Mouse (Mus musculus) embryonic facial prominence, embryonic 13.5 days (tissue): Measurements from ENCODE around the gene Prpf6. TPM values are rescaled to one million over a fixed set of nuclear protein-coding genes. Genes with fewer than 3 reads are reported as not detected.
A peak's percentile ranks its signal among the peaks of the same experiment; 100 is the strongest.

Source experiments
- ATAC-seq: fragments of 200-750 bp; cut with Nextera tagmentation; 2 replicates; pipeline ENCODE4 v1.8.0; 2017; ENCODE audit warnings: low read depth; ENCODE audit not compliant: insufficient number of reproducible peaks, insufficient read depth, low FRiP score, low TSS enrichment
- H3K27ac ChIP-seq: fragments of 300-500 bp; sonication (generic); 2 replicates; pipeline ENCODE4 v1.5.1; 2015; ENCODE audit warnings: moderate library complexity, mild to moderate bottlenecking, inconsistent platforms
- H3K27me3 ChIP-seq: fragments of 300-500 bp; sonication (generic); 2 replicates; pipeline ENCODE4 v1.6.1; 2015; ENCODE audit warnings: mild to moderate bottlenecking, inconsistent platforms
- H3K36me3 ChIP-seq: fragments of 300-500 bp; sonication (generic); 2 replicates; pipeline ENCODE4 v1.6.1; 2015; ENCODE audit warnings: mild to moderate bottlenecking, inconsistent platforms
- H3K4me1 ChIP-seq: fragments of 300-500 bp; sonication (generic); 2 replicates; pipeline ENCODE4 v1.6.1; 2015; ENCODE audit warnings: inconsistent platforms
- H3K4me2 ChIP-seq: fragments of 300-500 bp; sonication (generic); 2 replicates; pipeline ENCODE4 v1.6.1; 2015; ENCODE audit warnings: moderate library complexity, mild to moderate bottlenecking, inconsistent platforms
- H3K4me3 ChIP-seq: fragments of 300-500 bp; sonication (generic); 2 replicates; pipeline ENCODE4 v1.5.1; 2015; ENCODE audit warnings: mild to moderate bottlenecking, inconsistent platforms
- H3K9ac ChIP-seq: fragments of 300-500 bp; sonication (generic); 2 replicates; pipeline ENCODE4 v1.6.1; 2015; ENCODE audit warnings: mild to moderate bottlenecking, inconsistent platforms
- H3K9me3 ChIP-seq: fragments of 300-500 bp; sonication (generic); 2 replicates; pipeline ENCODE4 v1.6.1; 2016; ENCODE audit warnings: inconsistent platforms
- WGBS: fragments of 180-500 bp; shearing (Covaris S2); methylation state at CpG from one replicate; pipeline ENCODE4 v1.1.7; 2015; ENCODE audit warnings: mixed read lengths; 5-methylcytosine and 5-hydroxymethylcytosine counted together
- microRNA-seq: library from miRNA; unstranded; fragments of <30 nt; microRNA quantifications from one replicate; pipeline ENCODE4, GENCODE M21; 2016
- polyA plus RNA-seq: library from polyadenylated mRNA; unstranded; fragments of >200 nt; fragmentation: Nextera tagmentation; extraction: Ambion mirVana; gene quantifications from 2 replicates; pipeline ENCODE4 v1.2.1, GENCODE M21; 2015

Gene Prpf6
- polyA plus RNA-seq, 1 experiment from 2014 or later = 64.0 TPM

GRCm38 (mm10) chr2:181694581-181694980, 102.9 kb downstream of the Prpf6 start:
- H3K4me2 ChIP-seq = peak overlapping the region; percentile 91
- H3K9me3 ChIP-seq = no peaks in the 10 kb centered on the region
- no peak overlapping the region for H3K27ac ChIP-seq
- H3K9ac ChIP-seq = peak overlapping the region; percentile 86; the same call in 1 of the 2 replicates
- ATAC-seq = no peak
- 94% methylated on average over 3 of the region's 3 CpGs for WGBS
- peaks cover 9% of the 10 kb centered on the region for H3K36me3 ChIP-seq
- H3K4me3 ChIP-seq = peak overlapping the region; percentile 73
- H3K27me3 ChIP-seq = no peaks in the 10 kb centered on the region; the same call in 1 of the 2 replicates
- H3K4me1 ChIP-seq = peaks cover 28% of the 10 kb centered on the region

- Histone ChIP-seq H3K4me3 (no peak overlapping the region), H3K36me3 (peaks cover 6% of the 10 kb centered on the region; the same call in 1 of the 2 replicates), H3K4me1 (peaks cover 28% of the 10 kb centered on the region), H3K9ac (no peak overlapping the region), H3K27me3 (no peaks in the 10 kb centered on the region; the same call in 1 of the 2 replicates), H3K9me3 (no peaks in the 10 kb centered on the region), H3K27ac (no peak overlapping the region), H3K4me2 (no peak overlapping the region)
- 70% methylated on average over 1 of the region's 1 CpGs for WGBS
- ATAC-seq = no peak
These were observed 104.1 kb downstream of the Prpf6 start for GRCm38 (mm10) chr2:181695776-181696175.

- H3K36me3 ChIP-seq = no peaks in the 10 kb centered on the region
- ATAC-seq = no peak
- no peak overlapping the region for H3K4me2 ChIP-seq
These were observed 105.2 kb downstream of the Prpf6 start for GRCm38 (mm10) chr2:181696801-181697420.

GRCm38 (mm10) chr2:181698241-181698640, 106.6 kb downstream of the Prpf6 start, which contains the start of gene Lkaaear1:
Gene Lkaaear1, minus strand, starts transcription at chr2:181698442.
- H3K9me3 ChIP-seq = no peaks in the 10 kb centered on the region
- H3K27ac ChIP-seq = no peak within 1 kb of the TSS
- H3K4me1 ChIP-seq = peaks cover 6% of the 10 kb centered on the region; the same call in 1 of the 2 replicates
- ATAC-seq = no peak
- no peaks in the 10 kb centered on the region for H3K36me3 ChIP-seq
- no peak within 1 kb of the TSS for H3K4me2 ChIP-seq
- no peak within 1 kb of the TSS for H3K4me3 ChIP-seq
- no peak within 1 kb of the TSS for H3K9ac ChIP-seq
- no peaks in the 10 kb centered on the region; the same call in 1 of the 2 replicates for H3K27me3 ChIP-seq
- WGBS = 48% methylated on average over 5 of the region's 5 CpGs

More at GRCm38 (mm10) chr2:181696801-181697420, 105.2 kb downstream of the Prpf6 start:
- Histone ChIP-seq H3K4me3 (no peak overlapping the region), H3K4me1 (peaks cover 20% of the 10 kb centered on the region), H3K9me3 (no peaks in the 10 kb centered on the region), H3K27ac (no peak overlapping the region), H3K9ac (no peak overlapping the region), H3K27me3 (no peaks in the 10 kb centered on the region; the same call in 1 of the 2 replicates)
- 76% methylated on average over 33 of the region's 33 CpGs for WGBS

Small RNA genes within 50 kb of the gene (microRNA-seq; reads per million reads assigned to microRNA genes)
- not detected for gene Mir7006

Other genes with a start within 250 kb of the Prpf6 start
- 48.4 and 50.7 TPM in 2 replicates for gene Zgpat, start 226.9 kb upstream of the Prpf6 start, polyA plus RNA-seq
- gene Arfrp1, start 226.5 kb upstream of the Prpf6 start, polyA plus RNA-seq = 75.2 and 76.1 TPM in 2 replicates
- 29.6 and 31.7 TPM in 2 replicates for gene Lime1, start 211.8 kb upstream of the Prpf6 start, polyA plus RNA-seq
- gene Zbtb46, start 132.4 kb upstream of the Prpf6 start, polyA plus RNA-seq = 3.6 and 3.8 TPM in 2 replicates
- gene Abhd16b, start 98.7 kb upstream of the Prpf6 start, polyA plus RNA-seq = 0.11 and 0.14 TPM in 2 replicates
- 156 and 168 TPM in 2 replicates for gene Tpd52l2, start 94.7 kb upstream of the Prpf6 start, polyA plus RNA-seq
- 97.2 and 101 TPM in 2 replicates for gene Dnajc5, start 71.4 kb upstream of the Prpf6 start, polyA plus RNA-seq
- gene Uckl1, start 7.0 kb upstream of the Prpf6 start, polyA plus RNA-seq = 41.1 and 57.1 TPM in 2 replicates
- gene Zfp512b, start 935 bp downstream of the Prpf6 start, polyA plus RNA-seq = 70.9 and 81.1 TPM in 2 replicates
- 9.3 and 10.4 TPM in 2 replicates for gene Samd10, start 7.3 kb downstream of the Prpf6 start, polyA plus RNA-seq
- gene Gm29797, start 65.2 kb downstream of the Prpf6 start, polyA plus RNA-seq = not detected in 2 replicates
- 88.3 and 92.4 TPM in 2 replicates for gene Sox18, start 79.8 kb downstream of the Prpf6 start, polyA plus RNA-seq
- gene Tcea2, start 88.4 kb downstream of the Prpf6 start, polyA plus RNA-seq = 30.4 and 33.0 TPM in 2 replicates
- gene Rgs19, start 102.1 kb downstream of the Prpf6 start, polyA plus RNA-seq = 83.5 and 86.1 TPM in 2 replicates
- gene Lkaaear1, start 106.6 kb downstream of the Prpf6 start, polyA plus RNA-seq = not detected in 2 replicates
- gene Oprl1, start 123.1 kb downstream of the Prpf6 start, polyA plus RNA-seq = 2.0 and 2.1 TPM in 2 replicates
- 0.77 and 0.79 TPM in 2 replicates for gene Myt1, start 171.5 kb downstream of the Prpf6 start, polyA plus RNA-seq
- 38.6 and 43.7 TPM in 2 replicates for gene Pcmtd2, start 246.0 kb downstream of the Prpf6 start, polyA plus RNA-seq